Comparison of ENCODE assay signal across 31 mouse cellular contexts in the genomic region with DNA sequence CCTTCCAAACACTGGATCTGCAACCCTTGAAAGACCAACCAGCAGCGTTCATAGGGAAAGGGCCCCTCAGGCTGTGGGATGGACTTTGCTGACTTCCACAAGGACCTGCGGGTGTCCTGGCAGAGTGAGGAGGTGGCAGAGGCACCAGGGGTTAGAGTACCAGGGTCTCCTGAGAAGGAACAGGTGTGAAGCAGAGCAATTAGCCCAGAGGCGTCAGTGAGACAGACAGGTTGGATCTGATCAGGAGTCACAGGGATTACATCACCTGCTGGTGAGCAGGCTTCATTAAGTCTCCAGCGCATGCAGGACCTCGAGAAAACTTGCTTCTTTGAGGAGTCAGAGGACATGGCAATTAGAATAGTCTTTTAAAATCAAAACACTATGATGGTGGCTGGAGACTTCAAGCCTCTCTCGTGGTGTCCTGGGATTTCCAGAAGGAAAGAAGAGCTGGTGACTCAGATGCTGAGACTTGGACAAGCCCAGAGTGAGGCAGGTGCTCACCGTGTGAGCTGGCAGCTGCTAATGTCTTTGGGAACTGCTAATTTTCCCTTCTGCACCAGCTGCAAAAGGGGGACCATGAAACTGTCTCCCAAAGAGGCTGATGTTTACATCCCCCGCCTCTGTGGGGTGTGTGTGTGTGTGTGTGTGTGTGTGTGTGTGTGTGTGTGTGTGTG. TPM values are rescaled to one million over a fixed set of nuclear protein-coding genes. Genes with fewer than 3 reads are reported as not detected.
DNase-seq lines count a peak whose midpoint lies in the region; ATAC-seq and TF ChIP-seq lines count a peak whose summit lies in the region.
"Had no signal": no experiment of that assay in that cellular context is flagged by ENCODE, and none has a peak within 500 bp of the region (broad histone marks: within the 10 kb centered on the region; RNA-seq: fewer than 3 reads in every experiment).

No protein-coding gene starts in this region.

- no peaks in the 10 kb centered on the region for H3K9me3 ChIP-seq in forebrain, embryonic 12.5 days
- H3K9me3 ChIP-seq in forebrain, embryonic 13.5 days (replicated peaks): no peaks in the 10 kb centered on the region
- no peaks in the 10 kb centered on the region for H3K9me3 ChIP-seq in liver, embryonic 11.5 days (ENCODE audit: control insufficient read depth, low read length)
- H3K9me3 ChIP-seq: embryonic facial prominence, embryonic 12.5 days; limb, embryonic 12.5 days; lung, embryonic 15.5 days; midbrain, embryonic 10.5 days; neural tube, embryonic 15.5 days had no signal

- TF ChIP-seq POLR2A in brain, embryonic 14.5 days (IDR thresholded peaks at IDR 0.05; ENCODE audit: borderline replicate concordance, extremely low read depth, insufficient read depth, insufficient read length, poor library complexity, severe bottlenecking): no peak

- H3K4me1 ChIP-seq in forebrain, embryonic 12.5 days: peaks cover 9% of the 10 kb centered on the region; the same call in 1 of the 2 replicates
- no peaks in the 10 kb centered on the region for H3K4me1 ChIP-seq in forebrain, embryonic 13.5 days
- peaks cover 13% of the 10 kb centered on the region for H3K4me1 ChIP-seq in liver, embryonic 11.5 days (replicated peaks; ENCODE audit: control insufficient read depth, insufficient read depth, low read length)
- H3K4me1 ChIP-seq: embryonic facial prominence, embryonic 12.5 days; lung, embryonic 15.5 days had no signal

- no peaks in the 10 kb centered on the region for H3K79me3 ChIP-seq in C2C12 (ENCODE audit: low read depth)

- DNase-seq in liver, embryonic 11.5 days (ENCODE audit: low spot score): no peak
- no peak for DNase-seq in liver
- DNase-seq in brain, embryonic 14.5 days (ENCODE audit: low read depth): peak; percentile 34
- DNase-seq in thymus, postnatal 0 days (ENCODE audit: low spot score): no peak
- DNase-seq: adrenal gland, postnatal 14 days; cerebellum, adult 2 months; cerebellum, postnatal 25 days; gastrocnemius, adult 2 months; gastrocnemius, postnatal 36 days; heart, adult 18-20 months; heart, postnatal 36 days; kidney, adult 18-20 months; right cerebral cortex, adult 18-20 months; spleen, adult 18-20 months; thymus, adult 18-20 months; thymus, postnatal 36 days had no signal

- H3K27ac ChIP-seq in forebrain, embryonic 12.5 days: peak overlapping the region; percentile 6; the same call in 1 of the 2 replicates
- no peak overlapping the region for H3K27ac ChIP-seq in forebrain, embryonic 13.5 days
- no peak overlapping the region for H3K27ac ChIP-seq in liver, embryonic 11.5 days (ENCODE audit: low read depth, low read length)
- H3K27ac ChIP-seq: embryonic facial prominence, embryonic 12.5 days; gastrocnemius, adult 2 months; hindbrain, embryonic 14.5 days; limb, embryonic 12.5 days; liver, embryonic 14.5 days; lung, embryonic 15.5 days; midbrain, embryonic 10.5 days; neural tube, embryonic 15.5 days had no signal

- no peak overlapping the region for H3ac ChIP-seq in C2C12 (ENCODE audit: control insufficient read depth, insufficient read length, low read depth)

- no peaks in the 10 kb centered on the region for H3K79me2 ChIP-seq in C2C12 (ENCODE audit: control insufficient read depth, insufficient read depth)

- no peak overlapping the region for H3K9ac ChIP-seq in forebrain, embryonic 12.5 days
- no peak overlapping the region for H3K9ac ChIP-seq in forebrain, embryonic 13.5 days
- 0 out of 2 replicates have a peak overlapping the region, but pooled peaks have one; percentile 14 for H3K9ac ChIP-seq in liver, embryonic 11.5 days (ENCODE audit: low read depth, low read length)
- H3K9ac ChIP-seq: embryonic facial prominence, embryonic 12.5 days; hindbrain, embryonic 14.5 days; limb, embryonic 12.5 days; liver, embryonic 14.5 days; lung, embryonic 15.5 days; neural tube, embryonic 15.5 days had no signal

- no peak for TF ChIP-seq CTCF in C2C12 (IDR thresholded peaks at IDR 0.05; ENCODE audit: control insufficient read depth, insufficient read depth, insufficient read length)
- TF ChIP-seq CTCF in brain, embryonic 14.5 days (IDR thresholded peaks at IDR 0.05; ENCODE audit: borderline replicate concordance, extremely low read depth, insufficient read depth, insufficient read length): no peak

- H3K36me3 ChIP-seq in forebrain, embryonic 12.5 days (replicated peaks): no peaks in the 10 kb centered on the region
- H3K36me3 ChIP-seq in forebrain, embryonic 13.5 days (ENCODE audit: poor library complexity, severe bottlenecking): no peaks in the 10 kb centered on the region
- no peaks in the 10 kb centered on the region for H3K36me3 ChIP-seq in liver, embryonic 11.5 days (ENCODE audit: control insufficient read depth, insufficient read depth, low read length)
- H3K36me3 ChIP-seq in C2C12 (ENCODE audit: control insufficient read depth, insufficient read depth): no peaks in the 10 kb centered on the region
- H3K36me3 ChIP-seq: embryonic facial prominence, embryonic 12.5 days; limb, embryonic 12.5 days; lung, embryonic 15.5 days; midbrain, embryonic 10.5 days; neural tube, embryonic 15.5 days had no signal

- H3K4me3 ChIP-seq in forebrain, embryonic 12.5 days (replicated peaks): no peak overlapping the region
- H3K4me3 ChIP-seq in forebrain, embryonic 13.5 days: no peak overlapping the region
- H3K4me3 ChIP-seq in liver, embryonic 11.5 days (ENCODE audit: low read depth, low read length): no peak overlapping the region
- H3K4me3 ChIP-seq in C2C12 (ENCODE audit: insufficient read depth, poor library complexity, severe bottlenecking): no peak overlapping the region
- H3K4me3 ChIP-seq: embryonic facial prominence, embryonic 12.5 days; gastrocnemius, adult 2 months; limb, embryonic 12.5 days; lung, embryonic 15.5 days; midbrain, embryonic 10.5 days; neural tube, embryonic 15.5 days had no signal

- WGBS in forebrain, embryonic 12.5 days: 64% methylated on average over 8 of the region's 8 CpGs
- WGBS in forebrain, embryonic 13.5 days: 64% methylated on average over 8 of the region's 8 CpGs
- WGBS in liver, embryonic 11.5 days: 67% methylated on average over 8 of the region's 8 CpGs

- ATAC-seq in forebrain, embryonic 12.5 days (ENCODE audit: low FRiP score): no peak
- ATAC-seq in forebrain, embryonic 13.5 days: no peak
- ATAC-seq in liver, embryonic 11.5 days (replicated peaks; ENCODE audit: low FRiP score): no peak
- no peak for ATAC-seq in erythroblast, adult 5-6 weeks (replicated peaks; ENCODE audit: low FRiP score, poor library complexity, severe bottlenecking)
- ATAC-seq: CD4-positive, CD25-positive, alpha-beta regulatory T cell, adult 4 months; forebrain, embryonic 16.5 days; midbrain, embryonic 16.5 days had no signal

- H3K27me3 ChIP-seq in forebrain, embryonic 12.5 days: no peaks in the 10 kb centered on the region
- no peaks in the 10 kb centered on the region for H3K27me3 ChIP-seq in forebrain, embryonic 13.5 days
- no peaks in the 10 kb centered on the region; the same call in none of the 2 replicates for H3K27me3 ChIP-seq in liver, embryonic 11.5 days (replicated peaks; ENCODE audit: control insufficient read depth, insufficient read depth, low read length)
- peaks cover 52% of the 10 kb centered on the region for H3K27me3 ChIP-seq in C2C12 (ENCODE audit: control insufficient read depth, insufficient read depth, insufficient read length)
- H3K27me3 ChIP-seq: embryonic facial prominence, embryonic 12.5 days; lung, embryonic 15.5 days; neural tube, embryonic 15.5 days had no signal

- no peak overlapping the region for H3K4me2 ChIP-seq in forebrain, embryonic 12.5 days
- H3K4me2 ChIP-seq in forebrain, embryonic 13.5 days: no peak overlapping the region
- H3K4me2 ChIP-seq in liver, embryonic 11.5 days: no peak overlapping the region
- H3K4me2 ChIP-seq: embryonic facial prominence, embryonic 12.5 days; heart, embryonic 11.5 days; hindbrain, embryonic 14.5 days; limb, embryonic 12.5 days; lung, embryonic 15.5 days; neural tube, embryonic 15.5 days had no signal

TF ChIP-seq in C2C12, 6 proteins besides CTCF, POLR2A, EP300 and RAD21:
- peak; percentile 72 for TF ChIP-seq MYOD1 (IDR thresholded peaks at IDR 0.05; ENCODE audit: control insufficient read depth, insufficient read length, low read depth)
- TF ChIP-seq CEBPB (IDR thresholded peaks at IDR 0.05; ENCODE audit: low read depth): no peak

RNA-seq across cellular contexts. Expression of gene Lmo2, which starts 9.7 kb away (rescaled TPM):
- 29.1 and 39.5 TPM in 2 replicates for polyA plus RNA-seq in forebrain, embryonic 12.5 days (2016; fragmentation: Nextera tagmentation; extraction: Ambion mirVana)
- 19.8 and 23.3 TPM in 2 replicates for polyA plus RNA-seq in forebrain, embryonic 13.5 days (2015; fragmentation: Nextera tagmentation; extraction: Ambion mirVana)
- polyA plus RNA-seq in liver, embryonic 11.5 days (2014; fragmentation: Nextera tagmentation; extraction: Ambion mirVana): 185 and 191 TPM in 2 replicates
- not detected for polyA plus RNA-seq in C2C12 (2012; fragmentation: generic; extraction: Trizol)
- polyA plus RNA-seq in brain, embryonic 14.5 days (2012; rRNA removed): 35.6 and 38.3 TPM in 2 replicates
- 4.2 and 4.3 TPM in 2 replicates for polyA plus RNA-seq in thymus, postnatal 0 days (2015; fragmentation: Nextera tagmentation; extraction: Ambion mirVana)
- total RNA-seq in erythroblast, adult 5-6 weeks (2015; ENCODE audit: low replicate concordance): 827 TPM in 2 replicates
- 564 and 619 TPM in 2 replicates for total RNA-seq in erythroblast, adult 5-6 weeks (2017; ENCODE audit: low replicate concordance)
